Mouse (Mus musculus) liver, embryonic 12.5 days (tissue): ENCODE results near the gene Slc50a1. TPM values are rescaled to one million over a fixed set of nuclear protein-coding genes. Genes with fewer than 3 reads are reported as not detected.
A peak's percentile ranks its signal among the peaks of the same experiment; 100 is the strongest.

Experiments
- ATAC-seq: fragments of 200-750 bp; cut with Nextera tagmentation; 2 replicates; pipeline ENCODE4 v1.8.0; 2017; ENCODE audit warnings: moderate number of reproducible peaks, mild to moderate bottlenecking, moderate library complexity
- H3K27ac ChIP-seq: fragments of 300-500 bp; sonication (generic); 2 replicates; pipeline ENCODE4 v1.5.1; 2016; ENCODE audit warnings: mild to moderate bottlenecking
- H3K27me3 ChIP-seq: fragments of 300-500 bp; sonication (generic); replicated peaks from 2 replicates; pipeline ENCODE4 v1.6.1; 2016; ENCODE audit warnings: mild to moderate bottlenecking, moderate library complexity
- H3K36me3 ChIP-seq: fragments of 300-500 bp; sonication (generic); 2 replicates; pipeline ENCODE4 v1.6.1; 2016; ENCODE audit warnings: mild to moderate bottlenecking, moderate library complexity
- H3K4me1 ChIP-seq: fragments of 300-500 bp; sonication (generic); 2 replicates; pipeline ENCODE4 v1.6.1; 2016
- H3K4me2 ChIP-seq: fragments of 300-500 bp; sonication (generic); 2 replicates; pipeline ENCODE4 v1.6.1; 2016; ENCODE audit warnings: mild to moderate bottlenecking, moderate library complexity
- H3K4me3 ChIP-seq: fragments of 300-500 bp; sonication (generic); 2 replicates; pipeline ENCODE4 v1.5.1; 2016; ENCODE audit warnings: mild to moderate bottlenecking, moderate library complexity
- H3K9ac ChIP-seq: fragments of 300-500 bp; sonication (generic); 2 replicates; pipeline ENCODE4 v1.6.1; 2016; ENCODE audit warnings: mild to moderate bottlenecking, moderate library complexity
- H3K9me3 ChIP-seq: fragments of 300-500 bp; sonication (generic); replicated peaks from 2 replicates; pipeline ENCODE4 v1.6.1; 2016; ENCODE audit warnings: mild to moderate bottlenecking, moderate library complexity
- WGBS: fragments of 180-500 bp; shearing (Covaris S2); methylation state at CpG from one replicate; pipeline ENCODE4 v1.1.7; 2016; ENCODE audit not compliant: insufficient replicate concordance; 5-methylcytosine and 5-hydroxymethylcytosine counted together
- polyA plus RNA-seq: library from polyadenylated mRNA; unstranded; fragments of >200 nt; fragmentation: Nextera tagmentation; extraction: Ambion mirVana; gene quantifications from 2 replicates; pipeline ENCODE4 v1.2.1, GENCODE M21; 2016

Gene Slc50a1
- polyA plus RNA-seq, 1 experiment from 2014 or later: 21.6 TPM

GRCm38 (mm10) chr3:89254994-89255393, 15.4 kb downstream of the Slc50a1 start:
- 39% methylated on average over 5 of the region's 5 CpGs for WGBS
- H3K4me2 ChIP-seq: no peak overlapping the region
- ATAC-seq: peak; percentile 63

GRCm38 (mm10) chr3:89251365-89251895, 18.9 kb downstream of the Slc50a1 start:
- ATAC-seq: peak; percentile 33
- WGBS: 5% methylated on average over 17 of the region's 17 CpGs
- no peak overlapping the region for H3K27ac ChIP-seq

More at GRCm38 (mm10) chr3:89254994-89255393, 15.4 kb downstream of the Slc50a1 start:
- Histone ChIP-seq H3K4me3 (no peak overlapping the region), H3K27ac (no peak overlapping the region), H3K4me1 (peaks cover 21% of the 10 kb centered on the region), H3K27me3 (peaks cover 78% of the 10 kb centered on the region), H3K9ac (no peak overlapping the region), H3K36me3 (no peaks in the 10 kb centered on the region), H3K9me3 (no peaks in the 10 kb centered on the region)

GRCm38 (mm10) chr3:89250435-89251040, 19.8 kb downstream of the Slc50a1 start:
- Histone ChIP-seq H3K9me3 (no peaks in the 10 kb centered on the region), H3K4me3 (no peak overlapping the region), H3K9ac (no peak overlapping the region), H3K4me2 (no peak overlapping the region), H3K27ac (no peak overlapping the region), H3K36me3 (peaks cover 18% of the 10 kb centered on the region), H3K27me3 (peaks cover 43% of the 10 kb centered on the region), H3K4me1 (peaks cover 48% of the 10 kb centered on the region)
- ATAC-seq: no peak
- WGBS: 14% methylated on average over 7 of the region's 7 CpGs

More at GRCm38 (mm10) chr3:89251365-89251895, 18.9 kb downstream of the Slc50a1 start:
- Histone ChIP-seq H3K4me1 (peaks cover 41% of the 10 kb centered on the region), H3K4me2 (peak overlapping the region; percentile 40), H3K9ac (no peak overlapping the region), H3K4me3 (0 out of 2 replicates have a peak overlapping the region, but pooled peaks have one; percentile 7), H3K36me3 (peaks cover 18% of the 10 kb centered on the region), H3K27me3 (peaks cover 43% of the 10 kb centered on the region), H3K9me3 (no peaks in the 10 kb centered on the region)

GRCm38 (mm10) chr3:89247466-89247865, 22.9 kb downstream of the Slc50a1 start:
- Histone ChIP-seq H3K27ac (no peak overlapping the region), H3K4me3 (peak overlapping the region; percentile 75; the same call in 1 of the 2 replicates), H3K9ac (peak overlapping the region; percentile 76; the same call in 1 of the 2 replicates), H3K36me3 (peaks cover 18% of the 10 kb centered on the region), H3K4me2 (peak overlapping the region; percentile 88), H3K4me1 (peaks cover 65% of the 10 kb centered on the region), H3K27me3 (peaks cover 56% of the 10 kb centered on the region), H3K9me3 (no peaks in the 10 kb centered on the region)
- WGBS: 58% methylated on average over 4 of the region's 4 CpGs
- no peak for ATAC-seq

GRCm38 (mm10) chr3:89246261-89247100, 23.9 kb downstream of the Slc50a1 start, which contains the start of gene Trim46:
Trim46 (minus strand) TSS chr3:89246309.
- WGBS: under 1% methylated on average over 42 of the region's 42 CpGs
- peak; percentile 66 for ATAC-seq
- H3K4me1 ChIP-seq: peaks cover 63% of the 10 kb centered on the region
- peak within 1 kb of the TSS; percentile 75 for H3K4me3 ChIP-seq
- H3K4me2 ChIP-seq: peak within 1 kb of the TSS; percentile 88
- peak within 1 kb of the TSS; percentile 49; the same call in 1 of the 2 replicates for H3K27ac ChIP-seq
- peaks cover 18% of the 10 kb centered on the region for H3K36me3 ChIP-seq
- H3K9ac ChIP-seq: peak within 1 kb of the TSS; percentile 76
- H3K27me3 ChIP-seq: peaks cover 53% of the 10 kb centered on the region
- H3K9me3 ChIP-seq: no peaks in the 10 kb centered on the region

GRCm38 (mm10) chr3:89245688-89246171, 24.6 kb downstream of the Slc50a1 start, which contains the start of gene Krtcap2:
Krtcap2 (plus strand) TSS chr3:89245966.
- peaks cover 49% of the 10 kb centered on the region for H3K27me3 ChIP-seq
- no peaks in the 10 kb centered on the region for H3K9me3 ChIP-seq
- peak; percentile 13; the same call in 1 of the 2 replicates for ATAC-seq
- 5% methylated on average over 20 of the region's 20 CpGs for WGBS
- peaks cover 18% of the 10 kb centered on the region for H3K36me3 ChIP-seq
- peak within 1 kb of the TSS; percentile 76 for H3K9ac ChIP-seq
- H3K27ac ChIP-seq: peak within 1 kb of the TSS; percentile 49; the same call in 1 of the 2 replicates
- H3K4me2 ChIP-seq: peak within 1 kb of the TSS; percentile 88
- peak within 1 kb of the TSS; percentile 75 for H3K4me3 ChIP-seq
- H3K4me1 ChIP-seq: peaks cover 55% of the 10 kb centered on the region

- H3K27ac ChIP-seq: no peak overlapping the region
Measured at GRCm38 (mm10) chr3:89244982-89245687, 25.2 kb downstream of the Slc50a1 start.

GRCm38 (mm10) chr3:89244158-89244981, 26.0 kb downstream of the Slc50a1 start:
- peaks cover 46% of the 10 kb centered on the region for H3K27me3 ChIP-seq
- H3K9me3 ChIP-seq: no peaks in the 10 kb centered on the region
- H3K27ac ChIP-seq: no peak overlapping the region
- 14% methylated on average over 25 of the region's 25 CpGs for WGBS
- H3K4me3 ChIP-seq: peak overlapping the region; percentile 75
- H3K4me2 ChIP-seq: peak overlapping the region; percentile 88
- H3K9ac ChIP-seq: 0 out of 2 replicates have a peak overlapping the region, but pooled peaks have one; percentile 13
- H3K4me1 ChIP-seq: peaks cover 49% of the 10 kb centered on the region
- ATAC-seq: no peak
- peaks cover 14% of the 10 kb centered on the region for H3K36me3 ChIP-seq

More at GRCm38 (mm10) chr3:89244982-89245687, 25.2 kb downstream of the Slc50a1 start:
- no peaks in the 10 kb centered on the region for H3K9me3 ChIP-seq
- WGBS: 2% methylated on average over 24 of the region's 26 CpGs
- peaks cover 45% of the 10 kb centered on the region for H3K27me3 ChIP-seq
- H3K9ac ChIP-seq: 0 out of 2 replicates have a peak overlapping the region, but pooled peaks have one; percentile 13
- peaks cover 18% of the 10 kb centered on the region for H3K36me3 ChIP-seq
- peak overlapping the region; percentile 75 for H3K4me3 ChIP-seq
- ATAC-seq: no peak
- H3K4me1 ChIP-seq: peaks cover 49% of the 10 kb centered on the region
- peak overlapping the region; percentile 88 for H3K4me2 ChIP-seq

- Histone ChIP-seq H3K4me3 (no peak overlapping the region), H3K9me3 (no peaks in the 10 kb centered on the region), H3K9ac (no peak overlapping the region), H3K4me2 (peak overlapping the region; percentile 31), H3K4me1 (peaks cover 52% of the 10 kb centered on the region), H3K36me3 (peaks cover 7% of the 10 kb centered on the region), H3K27ac (no peak overlapping the region), H3K27me3 (peaks cover 53% of the 10 kb centered on the region)
- WGBS: 18% methylated on average over 14 of the region's 14 CpGs
- ATAC-seq: no peak
Measured at GRCm38 (mm10) chr3:89243609-89244008, 26.8 kb downstream of the Slc50a1 start.

- H3K4me3 ChIP-seq: no peak overlapping the region
- no peak overlapping the region for H3K4me2 ChIP-seq
- WGBS: 58% methylated on average over 9 of the region's 9 CpGs
- H3K9me3 ChIP-seq: no peaks in the 10 kb centered on the region
- peaks cover 63% of the 10 kb centered on the region for H3K27me3 ChIP-seq
- ATAC-seq: no peak
- H3K36me3 ChIP-seq: no peaks in the 10 kb centered on the region
- H3K9ac ChIP-seq: no peak overlapping the region
- peaks cover 46% of the 10 kb centered on the region for H3K4me1 ChIP-seq
- no peak overlapping the region for H3K27ac ChIP-seq
Measured at GRCm38 (mm10) chr3:89242331-89242895, 28.0 kb downstream of the Slc50a1 start.
